In genomic region chr7:129680534-129681210, GRCm38 (mm10) we compare ENCODE assay signal across 8 mouse cellular contexts.
DNase-seq lines count a peak whose midpoint lies in the region; ATAC-seq and TF ChIP-seq lines count a peak whose summit lies in the region.

No protein-coding gene starts in this region.

- no peaks in the 10 kb centered on the region for H3K4me1 ChIP-seq in liver, adult 2 months (ENCODE audit: control insufficient read depth, insufficient read depth, low read length)
- H3K4me1 ChIP-seq in liver, embryonic 12.5 days, result no peaks in the 10 kb centered on the region
- H3K4me1 ChIP-seq in neural tube, embryonic 11.5 days (ENCODE audit: control insufficient read depth, insufficient read depth, low read length), result peaks cover 18% of the 10 kb centered on the region

- no peak overlapping the region for H3K9ac ChIP-seq in liver, adult 2 months (ENCODE audit: low read depth, low read length)
- H3K9ac ChIP-seq in liver, embryonic 12.5 days, result no peak overlapping the region
- H3K9ac ChIP-seq in neural tube, embryonic 11.5 days (ENCODE audit: low read length), result peak overlapping the region; percentile 14; the same call in 1 of the 2 replicates

- no peak for TF ChIP-seq POLR2A in liver, adult 2 months (IDR thresholded peaks at IDR 0.05; ENCODE audit: extremely low read depth, insufficient read depth, low read length)

- H3K27ac ChIP-seq in liver, adult 2 months (replicated peaks; ENCODE audit: insufficient read depth, low read depth, low read length), result no peak overlapping the region
- H3K27ac ChIP-seq in liver, embryonic 12.5 days, result no peak overlapping the region
- H3K27ac ChIP-seq in neural tube, embryonic 11.5 days (ENCODE audit: low read depth, low read length), result no peak overlapping the region

- no peak overlapping the region for H3K4me3 ChIP-seq in liver, adult 2 months (ENCODE audit: insufficient read depth, low read depth, low read length)
- no peak overlapping the region for H3K4me3 ChIP-seq in liver, embryonic 12.5 days
- no peak overlapping the region for H3K4me3 ChIP-seq in neural tube, embryonic 11.5 days (ENCODE audit: low read depth, low read length)

- WGBS in liver, adult 2 months, result 59% methylated on average over 10 of the region's 10 CpGs
- 66% methylated on average over 10 of the region's 10 CpGs for WGBS in liver, embryonic 12.5 days (ENCODE audit: insufficient replicate concordance)
- WGBS in neural tube, embryonic 11.5 days, result 12% methylated on average over 10 of the region's 10 CpGs

- DNase-seq in adrenal gland, postnatal 10 days, result peak; percentile 74
- DNase-seq in adrenal gland, adult 8-10 months, result no peak
- DNase-seq in liver, adult 2 months (ENCODE audit: extremely low read depth, low read depth, low spot score), result no peak
- peak; percentile 88 for DNase-seq in embryo, embryonic 11 days
- peak; percentile 63 to 78 for DNase-seq in kidney, postnatal 25 days
- DNase-seq in neural tube, embryonic 11.5 days (ENCODE audit: low spot score), result peak; percentile 83
- no peak for DNase-seq in right cerebral cortex, postnatal 25 days

- no peaks in the 10 kb centered on the region for H3K9me3 ChIP-seq in liver, embryonic 12.5 days (replicated peaks)
- H3K9me3 ChIP-seq in neural tube, embryonic 11.5 days (ENCODE audit: control insufficient read depth, low read length), result no peaks in the 10 kb centered on the region

- no peaks in the 10 kb centered on the region for H3K36me3 ChIP-seq in liver, adult 2 months (ENCODE audit: control insufficient read depth, insufficient read depth, low read length)
- H3K36me3 ChIP-seq in liver, embryonic 12.5 days, result no peaks in the 10 kb centered on the region
- H3K36me3 ChIP-seq in neural tube, embryonic 11.5 days (ENCODE audit: control insufficient read depth, insufficient read depth, low read length), result no peaks in the 10 kb centered on the region

- peak; percentile 32 for TF ChIP-seq CTCF in liver, adult 2 months (IDR thresholded peaks at IDR 0.05; ENCODE audit: low read depth, low read length)

- no peaks in the 10 kb centered on the region for H3K27me3 ChIP-seq in liver, adult 2 months (ENCODE audit: control insufficient read depth, insufficient read depth, low read length)
- H3K27me3 ChIP-seq in liver, embryonic 12.5 days (replicated peaks), result no peaks in the 10 kb centered on the region
- no peaks in the 10 kb centered on the region for H3K27me3 ChIP-seq in neural tube, embryonic 11.5 days (ENCODE audit: control insufficient read depth, insufficient read depth, low read length)

- no peak overlapping the region for H3K4me2 ChIP-seq in liver, embryonic 12.5 days
- H3K4me2 ChIP-seq in neural tube, embryonic 11.5 days (ENCODE audit: low read depth), result 0 out of 2 replicates have a peak overlapping the region, but pooled peaks have one; percentile 14

- no peak for ATAC-seq in liver, embryonic 12.5 days
- ATAC-seq in neural tube, embryonic 11.5 days (ENCODE audit: insufficient read depth, low FRiP score, low TSS enrichment), result peak; percentile 85

- H3K79me2 ChIP-seq in liver, adult 2 months (ENCODE audit: control insufficient read depth, insufficient read depth, low read length), result no peaks in the 10 kb centered on the region

Comparison
In these comparisons a context has a peak if more than half of its experiments do, and no peak if none do; other contexts are left out.
1. DNase-seq: peak in adrenal gland, postnatal 10 days (single experiment), embryo, embryonic 11 days (single experiment), kidney, postnatal 25 days (2 of 2) and neural tube, embryonic 11.5 days (single experiment); none in adrenal gland, adult 8-10 months (single experiment), liver, adult 2 months (single experiment) and right cerebral cortex, postnatal 25 days (single experiment).